Mouse (Mus musculus): ENCODE data around the gene Ptgs1. TPM values are rescaled to one million over a fixed set of nuclear protein-coding genes. Genes with fewer than 3 reads are reported as not detected.
"Not testable (repeated sequence)": the region's sequence is repeated elsewhere in the genome, so short reads cannot be mapped to it uniquely, and the experiment has no call there.

Gene Ptgs1
- 6.6 and 6.8 TPM in 2 replicates for polyA plus RNA-seq (2015; fragmentation: Nextera tagmentation; extraction: Ambion mirVana)

DNA sequence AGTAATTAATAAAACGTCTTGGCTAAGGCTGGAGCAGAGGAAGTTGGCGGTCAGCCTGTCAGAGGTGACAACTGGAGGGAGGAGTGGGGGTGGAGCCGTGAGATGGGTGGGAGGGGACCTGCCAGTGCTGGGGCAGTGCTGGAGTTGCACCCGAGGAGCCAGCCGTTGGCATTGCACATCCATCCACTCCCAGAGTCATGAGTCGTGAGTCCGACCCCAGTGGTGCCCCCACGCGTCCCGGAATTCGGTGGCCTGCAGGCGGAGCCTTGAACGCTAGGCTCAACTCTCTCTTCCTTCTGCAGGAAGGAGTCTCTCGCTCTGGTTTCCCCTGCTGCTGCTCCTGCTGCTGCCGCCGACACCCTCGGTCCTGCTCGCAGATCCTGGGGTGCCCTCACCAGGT, at the start of gene Ptgs1:
Ptgs1 (plus strand) TSS at position 61 of the 400 bp plus-strand sequence.
- peak within 1 kb of the TSS; percentile 26 for H3K4me3 ChIP-seq (ENCODE audit: low read length)
- H3K27me3 ChIP-seq (replicated peaks; ENCODE audit: control insufficient read depth, insufficient read depth, low read length), result 0 out of 2 replicates have a peak, but pooled peaks cover 2% of the 10 kb centered on the region
- no peak within 1 kb of the TSS for H3K27ac ChIP-seq (ENCODE audit: low read depth, low read length)
- peak within 1 kb of the TSS; percentile 52 for H3K4me2 ChIP-seq (ENCODE audit: low read length)
- no peaks in the 10 kb centered on the region for H3K36me3 ChIP-seq (ENCODE audit: control insufficient read depth, insufficient read depth, low read length)
- peak within 1 kb of the TSS; percentile 39 for H3K9ac ChIP-seq (ENCODE audit: low read depth, low read length)
- 3% methylated on average over 18 of the region's 18 CpGs for WGBS
- H3K4me1 ChIP-seq (ENCODE audit: control insufficient read depth, insufficient read depth, low read depth, low read length), result peaks cover 3% of the 10 kb centered on the region; the same call in 1 of the 2 replicates
- no peaks in the 10 kb centered on the region for H3K9me3 ChIP-seq (ENCODE audit: control insufficient read depth, low read length)
- ATAC-seq, result peak; percentile 46

DNA sequence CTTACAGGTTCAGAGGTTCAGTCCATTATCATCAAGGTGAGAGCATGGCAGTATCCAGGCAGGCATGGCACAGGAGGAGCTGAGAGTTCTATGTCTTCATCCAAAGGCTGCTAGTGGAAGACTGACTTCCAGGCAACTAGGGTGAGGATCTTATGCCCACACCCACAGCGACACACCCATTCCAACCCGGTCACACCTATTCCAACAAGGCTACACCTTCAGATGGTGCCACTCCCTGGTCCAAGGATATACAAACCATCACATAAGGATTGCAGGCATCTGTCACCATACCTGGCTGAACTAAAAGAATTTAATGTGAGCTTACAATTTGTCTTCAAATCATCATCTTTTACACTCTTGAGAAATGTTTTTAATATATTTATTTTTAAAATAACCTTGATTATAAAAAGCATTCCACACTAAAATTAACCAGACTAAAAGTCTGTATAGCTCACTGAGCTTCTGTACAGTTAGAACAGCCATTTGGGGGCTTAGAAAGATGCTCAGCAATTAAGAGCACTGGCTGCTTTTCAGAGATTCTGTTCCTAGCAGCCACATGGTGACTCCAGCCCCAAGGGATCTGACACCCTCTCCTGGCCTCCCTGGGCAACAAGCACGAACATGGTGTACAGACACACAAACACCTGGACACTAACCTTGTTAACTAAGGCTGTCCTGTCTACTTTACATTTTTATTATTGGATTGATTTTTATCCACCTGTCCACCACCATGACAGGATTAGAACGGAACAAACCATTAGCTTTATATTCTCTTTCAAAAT, 48.4 kb upstream of the Ptgs1 start:
- not testable (repeated sequence) for H3K9ac ChIP-seq (ENCODE audit: low read depth, low read length); H3K9me3 ChIP-seq (ENCODE audit: control insufficient read depth, low read length); H3K36me3 ChIP-seq (ENCODE audit: control insufficient read depth, insufficient read depth, low read length); H3K4me3 ChIP-seq (ENCODE audit: low read length); H3K4me2 ChIP-seq (ENCODE audit: low read length); H3K27me3 ChIP-seq (replicated peaks; ENCODE audit: control insufficient read depth, insufficient read depth, low read length); H3K27ac ChIP-seq (ENCODE audit: low read depth, low read length); ATAC-seq; H3K4me1 ChIP-seq (ENCODE audit: control insufficient read depth, insufficient read depth, low read depth, low read length)
- 83% methylated on average over 4 of the region's 4 CpGs for WGBS

DNA sequence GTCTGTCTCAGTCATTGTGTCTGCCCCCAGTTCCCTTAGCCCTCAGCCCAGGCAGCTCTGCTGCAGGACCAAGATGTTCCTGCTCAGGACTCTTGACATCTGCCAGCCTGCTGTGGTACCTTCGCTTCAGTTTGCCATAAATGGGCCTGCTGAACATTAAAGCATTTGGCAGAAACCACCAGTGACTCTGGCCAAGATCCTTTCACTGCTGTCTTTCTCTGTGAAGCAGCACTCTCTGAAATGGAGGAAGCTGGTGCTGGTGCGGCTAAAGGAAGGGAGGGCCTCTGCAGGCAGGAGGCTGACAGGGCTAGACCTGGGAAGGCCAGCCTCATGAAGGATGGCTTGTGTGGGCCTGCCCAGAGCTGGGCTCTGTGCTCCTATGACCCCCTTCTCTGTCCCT, 46.9 kb upstream of the Ptgs1 start:
- H3K4me2 ChIP-seq (ENCODE audit: low read length), result no peak overlapping the region
- H3K36me3 ChIP-seq (ENCODE audit: control insufficient read depth, insufficient read depth, low read length), result no peaks in the 10 kb centered on the region
- no peaks in the 10 kb centered on the region for H3K9me3 ChIP-seq (ENCODE audit: control insufficient read depth, low read length)
- 66% methylated on average over 2 of the region's 2 CpGs for WGBS
- no peaks in the 10 kb centered on the region for H3K27me3 ChIP-seq (replicated peaks; ENCODE audit: control insufficient read depth, insufficient read depth, low read length)
- H3K9ac ChIP-seq (ENCODE audit: low read depth, low read length), result peak overlapping the region; percentile 9; the same call in 1 of the 2 replicates
- no peaks in the 10 kb centered on the region; the same call in 1 of the 2 replicates for H3K4me1 ChIP-seq (ENCODE audit: control insufficient read depth, insufficient read depth, low read depth, low read length)
- ATAC-seq, result peak; percentile 63; the same call in 1 of the 2 replicates
- H3K27ac ChIP-seq (ENCODE audit: low read depth, low read length), result no peak overlapping the region
- no peak overlapping the region for H3K4me3 ChIP-seq (ENCODE audit: low read length)

DNA sequence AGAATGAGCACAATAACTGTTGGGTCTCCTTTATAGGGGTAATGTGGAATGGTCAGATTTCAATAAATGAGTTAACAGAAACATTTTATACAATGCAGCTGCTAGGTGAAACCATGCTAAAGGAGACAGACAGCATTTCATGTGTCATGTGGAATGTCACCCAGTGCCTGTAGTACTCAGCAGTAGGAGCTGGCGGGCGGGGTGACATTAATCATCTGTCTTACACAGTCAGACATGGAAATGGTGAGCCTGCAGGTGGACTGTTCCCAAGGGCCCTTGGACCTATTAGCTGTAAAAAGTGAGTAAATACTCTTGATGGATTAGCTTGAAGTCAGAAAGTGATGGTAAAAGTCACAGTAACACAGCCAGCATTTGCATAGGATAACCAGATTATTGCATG, 46.0 kb upstream of the Ptgs1 start:
- no peaks in the 10 kb centered on the region; the same call in 1 of the 2 replicates for H3K4me1 ChIP-seq (ENCODE audit: control insufficient read depth, insufficient read depth, low read depth, low read length)
- H3K4me2 ChIP-seq (ENCODE audit: low read length), result no peak overlapping the region
- H3K9me3 ChIP-seq (ENCODE audit: control insufficient read depth, low read length), result no peaks in the 10 kb centered on the region
- H3K4me3 ChIP-seq (ENCODE audit: low read length), result no peak overlapping the region
- no peak overlapping the region for H3K9ac ChIP-seq (ENCODE audit: low read depth, low read length)
- WGBS, result 89% methylated on average over 2 of the region's 2 CpGs
- no peaks in the 10 kb centered on the region for H3K27me3 ChIP-seq (replicated peaks; ENCODE audit: control insufficient read depth, insufficient read depth, low read length)
- no peaks in the 10 kb centered on the region for H3K36me3 ChIP-seq (ENCODE audit: control insufficient read depth, insufficient read depth, low read length)
- H3K27ac ChIP-seq (ENCODE audit: low read depth, low read length), result no peak overlapping the region
- 0 out of 2 replicates have a peak, but pooled peaks have one; percentile 28 for ATAC-seq

DNA sequence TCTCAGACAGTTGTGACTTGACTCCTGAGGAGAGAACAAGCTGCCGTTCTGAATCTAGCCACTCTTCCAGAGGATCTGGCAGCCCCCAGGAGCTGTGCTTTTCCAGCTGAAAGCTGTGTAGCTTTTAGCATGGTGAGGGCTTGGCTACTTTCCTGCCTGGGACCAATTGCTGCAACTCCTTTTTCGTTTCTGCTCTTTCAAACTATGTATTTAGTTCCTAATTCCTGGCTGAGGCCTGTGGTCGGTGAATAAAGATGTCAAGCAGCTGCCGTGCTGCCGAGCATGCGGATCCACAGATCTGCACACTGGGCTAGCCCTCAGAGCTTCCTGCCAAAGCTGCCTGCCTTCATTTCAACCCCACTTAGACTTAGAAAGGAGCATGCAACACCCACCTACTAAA, 45.4 kb upstream of the Ptgs1 start:
- peak overlapping the region; percentile 14; the same call in 1 of the 2 replicates for H3K27ac ChIP-seq (ENCODE audit: low read depth, low read length)
- peak; percentile 59 for ATAC-seq
- H3K4me1 ChIP-seq (ENCODE audit: control insufficient read depth, insufficient read depth, low read depth, low read length), result no peaks in the 10 kb centered on the region; the same call in 1 of the 2 replicates

DNA sequence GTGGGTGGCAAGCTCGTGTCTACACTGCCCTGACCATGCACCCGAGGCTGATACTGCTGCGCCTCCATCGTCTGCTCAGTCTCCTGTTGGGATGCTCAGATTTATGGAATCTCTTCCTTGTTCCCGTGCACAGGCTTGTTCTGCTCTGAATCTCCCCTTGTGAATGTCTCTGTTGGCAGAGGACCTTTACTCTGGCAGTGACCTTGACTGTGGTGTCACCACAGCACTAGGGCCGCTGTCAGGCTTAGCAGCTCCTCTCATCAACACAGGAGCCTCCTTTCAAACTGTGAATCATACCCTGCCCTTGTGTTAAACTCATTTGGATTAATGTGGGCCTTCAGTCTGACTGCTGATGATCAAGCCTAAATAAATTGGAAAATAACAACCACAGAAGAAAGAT, 41.0 kb upstream of the Ptgs1 start:
- WGBS, result 71% methylated on average over 6 of the region's 6 CpGs
- ATAC-seq; H3K9ac ChIP-seq (ENCODE audit: low read depth, low read length); H3K27me3 ChIP-seq (replicated peaks; ENCODE audit: control insufficient read depth, insufficient read depth, low read length); H3K36me3 ChIP-seq (ENCODE audit: control insufficient read depth, insufficient read depth, low read length); H3K27ac ChIP-seq (ENCODE audit: low read depth, low read length); H3K9me3 ChIP-seq (ENCODE audit: control insufficient read depth, low read length); H3K4me3 ChIP-seq (ENCODE audit: low read length); H3K4me1 ChIP-seq (ENCODE audit: control insufficient read depth, insufficient read depth, low read depth, low read length); H3K4me2 ChIP-seq (ENCODE audit: low read length): not testable (repeated sequence)

More for the DNA sequence above, 45.4 kb upstream of the Ptgs1 start:
- no peaks in the 10 kb centered on the region for H3K27me3 ChIP-seq (replicated peaks; ENCODE audit: control insufficient read depth, insufficient read depth, low read length)
- no peaks in the 10 kb centered on the region for H3K36me3 ChIP-seq (ENCODE audit: control insufficient read depth, insufficient read depth, low read length)
- H3K4me3 ChIP-seq (ENCODE audit: low read length), result no peak overlapping the region
- H3K4me2 ChIP-seq (ENCODE audit: low read length), result no peak overlapping the region
- WGBS, result 58% methylated on average over 6 of the region's 6 CpGs
- no peaks in the 10 kb centered on the region for H3K9me3 ChIP-seq (ENCODE audit: control insufficient read depth, low read length)
- no peak overlapping the region for H3K9ac ChIP-seq (ENCODE audit: low read depth, low read length)

DNA sequence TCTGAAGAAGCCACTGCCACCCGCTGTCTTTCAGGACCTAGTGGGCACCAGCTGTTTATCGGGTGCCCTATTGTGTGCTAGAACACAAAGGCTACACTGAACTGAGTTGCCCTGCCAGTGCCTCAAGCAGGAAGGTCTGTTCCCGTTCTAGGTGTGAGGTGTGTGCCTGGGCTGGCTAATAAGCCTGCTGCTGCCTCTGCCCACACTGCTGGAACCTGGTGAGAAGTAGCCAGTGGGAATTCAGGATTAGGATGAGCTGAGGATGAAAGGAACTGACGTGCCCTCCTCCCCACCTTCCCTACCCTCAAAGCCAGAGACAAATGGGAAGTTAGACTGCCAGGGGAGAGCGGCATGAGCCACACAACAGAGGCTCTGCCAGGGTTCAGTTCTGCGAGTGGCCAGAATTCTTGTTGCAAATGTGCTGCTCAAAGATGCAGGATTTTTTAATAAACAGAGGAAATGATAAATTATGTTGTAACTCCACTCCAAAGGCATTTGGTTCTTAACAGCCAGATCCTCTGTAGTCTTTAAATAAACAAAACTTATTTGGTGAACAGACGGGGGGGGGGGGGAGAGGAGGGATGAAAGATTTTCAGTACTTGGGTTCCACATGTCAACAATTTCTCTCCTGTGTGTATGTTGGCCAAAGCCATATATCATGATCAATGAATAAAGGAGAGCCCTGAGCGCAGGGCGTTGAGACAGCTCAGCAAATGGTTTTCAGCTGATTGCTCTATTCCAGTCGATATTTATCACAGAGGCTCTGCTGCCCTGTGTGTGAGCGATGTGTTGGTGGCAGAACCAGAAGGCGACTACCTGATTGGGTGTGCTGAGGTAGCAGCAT, 38.9 kb upstream of the Ptgs1 start:
- no peak overlapping the region for H3K9ac ChIP-seq (ENCODE audit: low read depth, low read length)
- H3K36me3 ChIP-seq (ENCODE audit: control insufficient read depth, insufficient read depth, low read length), result no peaks in the 10 kb centered on the region
- no peak overlapping the region for H3K27ac ChIP-seq (ENCODE audit: low read depth, low read length)
- peaks cover 2% of the 10 kb centered on the region; the same call in 1 of the 2 replicates for H3K4me1 ChIP-seq (ENCODE audit: control insufficient read depth, insufficient read depth, low read depth, low read length)
- no peaks in the 10 kb centered on the region for H3K27me3 ChIP-seq (replicated peaks; ENCODE audit: control insufficient read depth, insufficient read depth, low read length)
- no peaks in the 10 kb centered on the region for H3K9me3 ChIP-seq (ENCODE audit: control insufficient read depth, low read length)
- no peak; the same call in 1 of the 2 replicates for ATAC-seq
- 46% methylated on average over 12 of the region's 12 CpGs for WGBS
- H3K4me2 ChIP-seq (ENCODE audit: low read length), result no peak overlapping the region
- H3K4me3 ChIP-seq (ENCODE audit: low read length), result no peak overlapping the region

DNA sequence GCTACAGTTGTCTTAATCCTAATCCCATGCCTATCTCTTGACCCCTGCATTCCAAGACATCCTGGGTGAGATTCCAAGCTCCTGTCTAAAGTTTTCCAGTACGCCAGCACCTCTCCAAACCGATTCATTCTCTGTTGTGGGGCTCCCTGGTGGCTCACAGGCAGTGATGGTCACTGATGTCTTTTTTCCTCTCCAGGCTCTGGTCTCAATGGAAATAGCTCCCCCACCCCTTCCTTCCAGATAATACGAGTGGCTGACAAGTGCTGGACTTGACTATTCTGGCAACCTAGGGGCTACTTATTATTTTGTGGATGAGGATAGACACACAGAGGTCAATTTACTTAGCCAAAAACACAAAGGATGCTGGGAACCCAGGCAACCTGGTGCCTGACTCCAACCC, 33.2 kb upstream of the Ptgs1 start:
- H3K9me3 ChIP-seq (ENCODE audit: control insufficient read depth, low read length), result no peaks in the 10 kb centered on the region
- no peak overlapping the region for H3K9ac ChIP-seq (ENCODE audit: low read depth, low read length)
- H3K4me1 ChIP-seq (ENCODE audit: control insufficient read depth, insufficient read depth, low read depth, low read length), result peaks cover 14% of the 10 kb centered on the region
- ATAC-seq, result no peak
- H3K36me3 ChIP-seq (ENCODE audit: control insufficient read depth, insufficient read depth, low read length), result no peaks in the 10 kb centered on the region
- WGBS, result 53% methylated on average over 3 of the region's 3 CpGs
- no peak overlapping the region for H3K27ac ChIP-seq (ENCODE audit: low read depth, low read length)
- H3K4me3 ChIP-seq (ENCODE audit: low read length), result no peak overlapping the region
- peaks cover 3% of the 10 kb centered on the region; the same call in 1 of the 2 replicates for H3K27me3 ChIP-seq (replicated peaks; ENCODE audit: control insufficient read depth, insufficient read depth, low read length)
- H3K4me2 ChIP-seq (ENCODE audit: low read length), result no peak overlapping the region

All from hindbrain, embryonic 16.5 days (tissue).